Mouse (Mus musculus) lung, postnatal 14 days (tissue): ENCODE results near the gene Fank1.

ENCODE experiments used
- DNase-seq: peaks from one replicate; pipeline ENCODE4 v3.0.0; 2021

Fank1 gene

GRCm38 (mm10) chr7:133839546-133839945 is 62.9 kb downstream of the Fank1 start:
- DNase-seq, result peak; percentile 7

DNA sequence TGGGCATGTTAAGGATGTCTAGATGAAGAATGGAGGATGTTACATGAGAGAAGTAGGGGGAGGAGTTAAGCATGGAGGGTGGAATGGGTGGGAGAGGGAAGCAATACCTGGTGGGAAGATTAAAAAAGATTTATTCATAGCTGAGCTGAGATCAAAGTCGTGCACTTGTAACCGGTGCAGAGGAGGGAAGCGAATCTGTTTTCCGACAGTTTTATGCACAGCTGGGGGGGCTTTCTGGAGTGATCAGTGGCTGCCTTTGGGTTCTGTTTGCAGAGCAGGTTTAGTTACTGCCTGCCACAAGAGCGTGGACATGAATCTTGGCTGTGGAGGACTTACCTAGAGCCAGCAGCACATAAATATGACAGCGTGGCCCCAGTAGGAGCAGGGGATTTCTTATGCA is 65.4 kb downstream of the Fank1 start:
- DNase-seq, result no peak

DNA sequence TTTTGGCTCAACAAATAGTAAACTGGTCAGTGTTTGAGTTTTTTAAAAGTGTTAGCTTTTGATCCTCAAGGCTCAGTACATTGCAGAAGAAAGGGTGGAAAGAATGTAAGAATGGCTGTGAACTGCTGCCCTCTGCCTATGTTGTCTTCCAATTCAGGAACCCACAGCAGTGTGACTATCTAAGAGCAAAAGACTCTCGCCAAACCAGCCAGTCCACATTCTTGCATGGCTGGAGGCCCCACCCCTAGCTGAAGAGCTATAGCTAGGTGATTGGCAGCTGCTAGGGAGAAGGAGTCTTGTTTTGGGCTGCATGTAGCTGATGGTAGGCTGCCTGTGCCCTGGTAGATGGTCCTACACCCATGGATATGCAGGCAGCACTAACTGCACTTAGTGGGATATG is 70.5 kb downstream of the Fank1 start:
- DNase-seq, result peak; percentile 26

DNA sequence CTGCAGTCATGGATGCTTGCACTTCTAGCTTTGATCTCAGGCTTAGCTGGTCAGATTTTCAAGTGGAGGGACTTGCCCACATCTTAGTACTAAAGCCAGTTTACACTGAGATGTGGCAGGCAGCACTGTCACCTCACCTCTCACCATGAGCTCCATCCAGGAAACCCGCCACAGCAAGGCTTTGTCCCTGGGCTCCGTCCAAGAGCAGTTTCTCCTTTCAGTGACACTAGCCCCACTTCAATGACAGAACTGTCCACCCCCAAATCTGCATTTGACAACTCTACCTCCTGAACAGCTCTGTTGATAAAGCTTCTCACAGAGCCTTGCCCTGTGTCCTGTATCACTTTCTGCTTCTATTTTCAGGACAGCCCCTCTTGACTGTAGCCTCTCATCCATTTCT is 71.5 kb downstream of the Fank1 start:
- no peak for DNase-seq

DNA sequence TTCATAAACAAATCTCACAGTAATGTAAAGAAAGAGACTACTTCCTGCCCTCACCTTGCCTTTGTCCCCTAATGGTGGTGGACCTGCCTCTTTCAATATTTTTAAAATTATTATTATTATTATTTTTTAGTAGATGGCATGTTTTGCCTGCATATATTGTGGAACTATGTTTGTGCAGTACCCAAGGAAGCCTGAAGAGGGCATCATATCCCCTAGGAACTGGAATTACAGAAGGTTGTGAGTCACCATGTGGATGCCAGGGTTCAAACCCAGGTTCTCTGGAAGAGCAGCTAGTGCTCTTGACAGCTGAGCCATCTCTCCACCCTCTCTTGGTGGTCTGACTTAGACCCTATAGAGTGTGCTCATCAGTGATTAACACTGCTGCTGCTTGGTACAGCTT is 74.1 kb downstream of the Fank1 start:
- DNase-seq, result no peak

DNA sequence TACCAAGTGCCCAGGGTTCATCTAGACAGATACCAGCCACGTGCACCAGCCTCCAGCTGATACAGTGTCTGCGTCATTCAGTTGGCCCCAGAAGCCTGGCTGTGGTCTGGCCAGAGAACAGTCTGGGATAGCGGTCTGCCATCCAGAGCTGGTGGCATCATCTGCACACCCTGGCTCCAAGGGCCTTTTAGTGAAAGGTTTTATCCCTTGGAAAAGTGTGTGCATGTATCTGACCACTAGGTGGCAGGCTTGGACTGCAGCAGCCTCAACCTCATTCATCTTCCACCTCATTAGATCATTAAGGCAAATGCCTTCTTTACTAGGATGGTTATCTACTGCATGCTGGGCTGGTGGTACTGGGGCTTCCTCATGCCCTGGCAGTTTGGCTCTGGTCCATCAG is 79.6 kb downstream of the Fank1 start:
- peak; percentile 79 for DNase-seq

- no peak for DNase-seq
Measured at GRCm38 (mm10) chr7:133858506-133858905, 81.8 kb downstream of the Fank1 start.

DNA sequence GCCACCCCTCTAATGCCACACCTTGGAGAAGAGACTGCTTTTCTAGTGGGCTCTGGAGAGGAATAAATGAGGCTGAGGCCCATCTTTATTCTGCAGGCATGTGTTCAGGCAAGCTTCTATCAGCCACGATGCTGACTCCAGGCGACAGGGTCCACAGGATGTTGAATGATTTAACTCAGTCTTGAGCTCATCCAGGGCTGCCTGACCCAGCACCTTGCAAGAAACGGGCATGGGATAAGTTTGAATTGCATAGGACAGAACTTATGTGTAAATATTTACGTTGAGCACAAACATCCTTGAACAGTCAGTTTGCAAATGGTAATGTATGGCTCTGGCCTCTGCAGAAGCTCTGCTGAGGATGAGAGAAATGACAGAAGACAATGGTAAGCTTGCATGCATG is 82.9 kb downstream of the Fank1 start:
- DNase-seq, result no peak

- DNase-seq, result no peak
Measured at GRCm38 (mm10) chr7:133862233-133862632, 85.6 kb downstream of the Fank1 start.

GRCm38 (mm10) chr7:133862723-133863122 is 86.1 kb downstream of the Fank1 start:
- no peak for DNase-seq

DNA sequence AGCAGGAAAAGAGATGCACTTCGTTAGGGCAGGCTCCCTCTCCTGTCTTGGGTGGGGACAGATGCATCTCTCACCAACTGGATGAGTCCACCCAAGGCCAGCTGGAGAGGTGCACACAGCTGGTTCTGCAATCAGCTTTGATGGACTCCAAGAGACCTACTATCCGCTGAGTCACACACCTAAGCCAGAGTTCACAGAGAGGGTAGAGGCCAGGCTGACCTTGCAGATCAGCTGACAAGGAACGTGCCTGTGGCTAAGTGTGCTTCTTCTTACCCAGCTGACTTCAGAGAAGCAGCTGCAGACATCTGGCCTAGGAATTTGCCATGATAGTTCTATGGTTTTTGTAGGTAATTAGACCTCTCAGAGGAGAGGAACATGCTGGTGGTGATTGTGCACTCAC is 86.5 kb downstream of the Fank1 start:
- no peak for DNase-seq

DNA sequence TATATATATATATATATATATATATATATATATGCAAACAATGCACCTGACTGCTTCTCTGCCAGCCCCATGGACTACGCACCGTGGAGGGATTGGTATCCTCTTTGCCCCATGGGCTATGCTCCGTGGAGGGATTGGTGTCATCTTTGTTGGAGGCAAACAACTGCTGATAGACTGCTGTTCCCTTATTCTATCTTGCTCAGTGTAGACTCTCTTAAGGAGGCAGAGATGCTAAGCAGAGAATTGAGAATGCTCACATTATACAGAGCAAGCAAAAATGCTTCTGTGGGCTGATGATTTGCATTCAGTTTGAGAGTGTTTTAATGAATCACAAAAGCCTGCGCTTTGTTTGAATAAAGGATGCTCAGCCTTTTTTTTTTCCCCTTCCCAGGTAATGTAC is 87.0 kb downstream of the Fank1 start:
- DNase-seq, result no peak

- DNase-seq, result no peak
Measured at GRCm38 (mm10) chr7:133870265-133870664, 93.6 kb downstream of the Fank1 start.

DNA sequence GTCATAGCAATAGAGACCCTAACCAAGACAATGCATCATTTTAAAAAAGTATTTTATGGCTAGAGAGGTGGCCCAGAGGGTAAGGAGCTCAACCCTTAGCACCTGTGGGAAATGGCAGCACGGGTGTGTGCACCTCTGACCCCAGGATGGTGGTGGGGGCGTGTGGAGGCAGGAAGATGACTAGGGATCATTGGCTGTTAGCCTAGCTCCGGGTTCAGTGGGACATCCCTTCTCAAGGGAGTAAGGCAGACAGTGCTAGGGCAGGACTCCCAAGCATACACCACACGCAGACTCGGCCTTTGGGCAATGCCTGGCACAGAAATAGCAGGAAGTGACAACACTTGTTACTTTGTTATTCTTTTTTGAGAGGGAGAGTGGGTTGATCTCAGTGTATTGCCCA is 96.0 kb downstream of the Fank1 start:
- DNase-seq, result no peak

DNA sequence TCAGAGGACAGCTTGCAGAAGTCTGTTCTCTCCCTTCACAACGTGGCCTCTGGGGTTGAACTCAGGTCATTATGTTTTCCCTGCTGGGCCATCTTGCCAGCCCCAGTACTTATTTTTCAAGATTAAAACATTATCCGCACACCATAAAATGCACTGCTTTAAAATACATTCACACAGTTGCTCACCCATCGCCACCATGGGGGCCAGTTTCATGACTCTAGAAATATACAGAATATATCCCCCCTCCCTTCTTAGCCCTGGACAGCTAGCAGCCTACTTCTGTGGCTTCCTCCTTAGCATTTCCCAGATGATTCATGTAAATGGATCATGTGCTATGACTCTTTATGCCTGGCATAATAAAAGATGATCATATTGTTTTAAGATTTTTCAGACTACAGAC is 99.5 kb downstream of the Fank1 start:
- no peak for DNase-seq

DNA sequence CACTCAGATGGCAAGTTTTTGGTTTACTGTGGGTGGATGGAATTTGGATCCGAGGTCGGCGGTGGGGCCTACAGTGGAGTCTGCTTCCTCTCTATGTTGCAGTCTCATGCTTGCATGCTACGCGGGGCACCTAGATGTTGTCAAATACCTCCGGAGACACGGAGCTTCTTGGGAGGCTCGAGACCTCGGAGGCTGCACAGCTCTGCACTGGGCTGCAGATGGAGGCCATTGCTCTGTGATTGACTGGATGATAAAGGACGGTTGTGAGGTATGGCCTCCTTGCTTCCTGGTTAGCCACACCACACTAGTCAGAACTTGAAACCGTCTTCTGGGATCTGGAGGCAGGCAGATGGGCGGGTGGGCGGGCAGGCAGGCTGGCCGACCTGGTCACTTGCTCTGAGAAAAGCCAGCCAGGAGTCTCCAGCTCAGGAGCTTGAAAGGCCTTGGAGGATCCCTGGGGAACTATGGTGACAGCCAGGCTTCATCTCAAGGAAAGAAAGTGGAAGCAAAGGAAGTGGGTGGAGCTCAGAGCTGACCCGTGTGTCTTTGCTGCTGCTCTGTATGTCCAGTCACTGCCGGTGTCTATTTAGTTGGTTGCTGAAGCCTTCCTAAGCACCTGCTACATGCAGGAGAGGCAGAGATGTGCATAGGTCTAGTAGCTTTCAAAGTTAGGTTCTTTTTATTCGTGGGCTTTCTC is 100.1 kb downstream of the Fank1 start:
- DNase-seq, result no peak

- DNase-seq, result no peak
Measured at GRCm38 (mm10) chr7:133879761-133880160, 103.1 kb downstream of the Fank1 start.

DNA sequence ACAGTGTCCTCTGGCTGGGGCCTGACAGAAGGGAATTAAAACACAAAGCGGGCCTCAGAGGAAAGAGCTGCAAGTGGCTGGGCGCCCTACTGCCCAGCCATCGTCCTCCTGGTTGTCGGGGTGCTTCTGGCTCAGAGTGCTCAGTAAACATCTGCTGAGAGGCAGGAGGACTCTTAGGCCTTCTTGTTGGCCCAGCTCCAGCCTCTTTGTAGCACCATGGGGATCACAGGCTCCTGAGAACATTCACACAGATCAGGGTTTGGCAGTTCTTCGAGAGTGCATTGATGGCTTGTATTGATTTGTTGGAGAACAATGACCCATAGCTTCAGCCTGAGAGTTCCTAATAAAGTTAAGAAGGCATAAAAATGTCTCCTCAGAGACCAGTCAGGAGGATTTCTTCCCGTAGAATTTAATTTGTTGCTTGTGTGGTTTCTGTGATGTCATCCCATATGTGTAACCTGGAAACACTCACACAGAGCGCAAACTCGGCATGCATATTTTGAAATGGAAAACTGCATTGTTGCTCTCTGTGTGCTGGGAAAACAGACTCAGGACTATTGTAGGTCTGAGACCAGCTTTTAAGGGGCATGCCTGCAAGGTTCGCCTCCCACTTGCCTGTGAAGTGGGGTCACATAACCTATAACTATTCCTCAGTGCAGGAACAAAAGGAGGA is 108.2 kb downstream of the Fank1 start:
- peak; percentile 49 for DNase-seq

DNA sequence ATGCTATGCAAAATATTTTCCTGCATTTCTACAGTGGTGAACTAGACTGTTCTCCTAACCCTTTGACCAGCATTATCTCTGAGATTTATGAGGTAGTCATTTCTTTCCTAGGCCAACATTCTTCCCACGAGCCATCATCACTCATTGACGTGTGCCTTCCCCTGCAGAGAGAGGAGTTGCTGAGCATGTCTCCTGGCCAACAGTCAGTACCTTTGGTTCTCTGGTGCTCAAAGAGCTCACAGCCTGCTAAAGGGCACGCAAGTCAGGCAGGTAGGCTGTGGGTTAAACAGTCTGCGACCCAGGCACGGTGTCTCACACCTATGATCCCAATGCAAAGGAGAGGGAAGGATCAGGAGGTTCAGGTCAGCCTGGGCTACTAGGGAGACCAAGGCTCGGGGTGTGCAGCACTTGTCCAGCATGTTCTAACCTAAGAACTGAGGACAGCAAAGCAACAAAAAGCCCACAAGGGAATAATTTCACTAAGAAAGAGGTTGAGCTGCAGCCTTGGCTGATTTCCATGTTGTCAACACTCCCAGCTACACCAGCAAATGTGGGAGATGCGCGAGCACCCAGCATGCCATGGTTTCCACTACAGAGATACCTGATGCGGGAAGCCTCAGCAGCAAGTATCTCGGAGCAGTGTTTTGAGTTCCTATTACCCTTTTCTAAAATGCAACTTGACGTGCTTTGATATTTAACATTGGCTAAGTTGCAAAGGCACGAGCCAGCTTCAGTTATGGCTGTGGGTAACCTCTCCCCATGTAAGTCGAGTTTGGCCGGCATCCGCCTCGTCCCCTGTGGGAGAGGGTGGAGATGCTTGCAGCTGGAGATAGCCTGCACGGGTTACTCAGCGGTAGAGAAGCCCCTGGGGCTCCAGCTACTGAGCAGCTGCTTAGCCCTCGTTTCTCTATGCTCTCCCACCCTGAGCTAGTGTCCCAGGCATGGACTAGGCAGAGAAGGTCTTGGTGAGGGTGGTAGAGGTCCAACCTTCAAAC is 112.6 kb downstream of the Fank1 start:
- no peak for DNase-seq

- no peak for DNase-seq
Measured at GRCm38 (mm10) chr7:133889986-133890385, 113.3 kb downstream of the Fank1 start.

GRCm38 (mm10) chr7:133891298-133891697 is 114.6 kb downstream of the Fank1 start:
- no peak for DNase-seq

DNA sequence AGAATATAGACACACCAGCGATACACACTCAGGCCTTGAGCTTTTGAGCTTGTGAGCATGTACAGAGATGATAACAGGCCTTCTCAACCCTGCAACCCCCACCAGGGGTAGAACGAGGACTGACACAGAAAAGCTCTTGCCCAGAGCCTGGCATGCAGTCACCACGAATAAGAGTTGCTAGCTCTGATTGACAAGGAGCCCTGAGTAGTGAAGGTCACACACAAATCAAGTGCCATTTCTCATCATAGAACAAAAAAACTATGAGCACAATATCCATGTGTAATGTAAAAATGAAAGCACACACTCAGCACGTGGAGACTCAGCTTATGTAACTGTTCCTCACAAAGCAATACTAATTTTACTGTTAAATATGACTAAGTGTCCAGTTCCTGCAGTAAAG is 115.1 kb downstream of the Fank1 start:
- no peak for DNase-seq

DNA sequence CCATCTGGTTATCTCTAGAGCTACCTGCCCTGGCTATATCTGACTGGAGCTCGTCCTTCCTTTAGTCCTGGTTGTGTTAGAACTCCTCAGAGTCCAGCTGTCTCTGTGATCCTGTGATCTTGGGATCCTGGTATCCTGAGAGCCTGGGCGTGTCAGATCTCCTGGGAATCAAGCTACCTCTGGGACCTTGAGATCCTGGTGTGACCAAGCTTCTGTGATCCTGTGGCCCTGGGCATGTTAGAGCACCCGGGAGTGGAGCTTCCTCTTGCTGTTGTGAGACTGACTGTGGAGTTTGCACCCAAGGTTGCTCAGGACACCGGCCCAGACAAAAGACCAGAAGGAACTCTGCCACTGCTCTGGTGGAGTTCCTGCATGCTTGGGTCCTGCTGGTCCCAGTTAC is 122.7 kb downstream of the Fank1 start:
- DNase-seq, result no peak

DNA sequence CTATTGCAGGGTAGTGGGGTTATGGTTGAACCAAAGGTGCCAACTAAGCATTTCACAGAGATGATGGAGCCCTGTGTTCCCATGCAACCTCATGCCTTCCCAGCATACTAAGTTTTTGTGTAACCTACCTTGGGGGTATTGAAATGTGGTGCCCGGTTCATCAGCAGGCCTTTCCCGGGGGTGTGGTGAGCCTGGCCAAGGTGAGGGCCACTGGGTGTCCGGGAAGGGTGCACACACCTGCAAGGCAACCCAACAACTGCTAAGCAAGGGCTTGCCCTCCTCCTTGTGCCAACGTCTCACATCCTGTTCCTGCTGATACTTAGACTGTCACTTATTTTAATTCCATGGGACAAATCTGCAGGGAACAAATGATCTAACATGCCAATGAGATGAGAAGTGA is 132.3 kb downstream of the Fank1 start:
- no peak for DNase-seq
